Mouse (Mus musculus) hindbrain, embryonic 12.5 days (tissue): Measurements from ENCODE around the gene Abcc4. TPM values are rescaled to one million over a fixed set of nuclear protein-coding genes. Genes with fewer than 3 reads are reported as not detected.
"Not testable (repeated sequence)": the region's sequence is repeated elsewhere in the genome, so short reads cannot be mapped to it uniquely, and the experiment has no call there.

ENCODE experiments used
- ATAC-seq: fragments of 200-750 bp; cut with Nextera tagmentation; 2 replicates; pipeline ENCODE4 v1.8.0; 2017; ENCODE audit warnings: moderate TSS enrichment; ENCODE audit not compliant: low FRiP score
- H3K27ac ChIP-seq: fragments of 300-500 bp; sonication (generic); 2 replicates; pipeline ENCODE4 v1.5.1; 2016; ENCODE audit warnings: mild to moderate bottlenecking
- H3K27me3 ChIP-seq: fragments of 300-500 bp; sonication (generic); 2 replicates; pipeline ENCODE4 v1.6.1; 2016; ENCODE audit warnings: mild to moderate bottlenecking
- H3K36me3 ChIP-seq: fragments of 300-500 bp; sonication (generic); 2 replicates; pipeline ENCODE4 v1.6.1; 2016; ENCODE audit warnings: mild to moderate bottlenecking
- H3K4me1 ChIP-seq: fragments of 300-500 bp; sonication (generic); 2 replicates; pipeline ENCODE4 v1.6.1; 2016
- H3K4me2 ChIP-seq: fragments of 300-500 bp; sonication (generic); replicated peaks from 2 replicates; pipeline ENCODE4 v1.6.1; 2016; ENCODE audit warnings: mild to moderate bottlenecking
- H3K4me3 ChIP-seq: fragments of 300-500 bp; sonication (generic); 2 replicates; pipeline ENCODE4 v1.5.1; 2016; ENCODE audit warnings: mild to moderate bottlenecking
- H3K9ac ChIP-seq: fragments of 300-500 bp; sonication (generic); 2 replicates; pipeline ENCODE4 v1.6.1; 2016; ENCODE audit warnings: mild to moderate bottlenecking, moderate library complexity
- H3K9me3 ChIP-seq: fragments of 300-500 bp; sonication (generic); replicated peaks from 2 replicates; pipeline ENCODE4 v1.6.1; 2016; ENCODE audit warnings: mild to moderate bottlenecking
- WGBS: fragments of 180-500 bp; shearing (Covaris S2); methylation state at CpG from one replicate; pipeline ENCODE4 v1.1.7; 2016; 5-methylcytosine and 5-hydroxymethylcytosine counted together
- polyA plus RNA-seq: library from polyadenylated mRNA; unstranded; fragments of >200 nt; fragmentation: Nextera tagmentation; extraction: Ambion mirVana; gene quantifications from 2 replicates; pipeline ENCODE4 v1.2.1, GENCODE M21; 2016

Gene Abcc4
- polyA plus RNA-seq, 1 experiment from 2014 or later = 3.2 TPM

GRCm38 (mm10) chr14:118551725-118552285 lies 154.2 kb downstream of the Abcc4 start:
- peak overlapping the region; percentile 49 for H3K4me2 ChIP-seq
- H3K27ac ChIP-seq = no peak overlapping the region
- WGBS = 12% methylated on average over 24 of the region's 24 CpGs
- peaks cover 18% of the 10 kb centered on the region for H3K4me1 ChIP-seq
- peak overlapping the region; percentile 14; the same call in 1 of the 2 replicates for H3K4me3 ChIP-seq
- H3K27me3 ChIP-seq = peaks cover 2% of the 10 kb centered on the region; the same call in 1 of the 2 replicates
- H3K9ac ChIP-seq = 0 out of 2 replicates have a peak overlapping the region, but pooled peaks have one; percentile 42
- ATAC-seq = peak; percentile 80
- H3K36me3 ChIP-seq = no peaks in the 10 kb centered on the region
- H3K9me3 ChIP-seq = no peaks in the 10 kb centered on the region

- Histone ChIP-seq H3K27me3 (peaks cover 2% of the 10 kb centered on the region; the same call in 1 of the 2 replicates), H3K36me3 (no peaks in the 10 kb centered on the region), H3K4me1 (peaks cover 18% of the 10 kb centered on the region), H3K9me3 (no peaks in the 10 kb centered on the region), H3K4me2 (peak overlapping the region; percentile 49), H3K27ac (no peak overlapping the region), H3K4me3 (peak overlapping the region; percentile 14; the same call in 1 of the 2 replicates), H3K9ac (0 out of 2 replicates have a peak overlapping the region, but pooled peaks have one; percentile 42)
- WGBS = 38% methylated on average over 18 of the region's 18 CpGs
- ATAC-seq = no peak
Observed at GRCm38 (mm10) chr14:118551061-118551724, 154.8 kb downstream of the Abcc4 start.

DNA sequence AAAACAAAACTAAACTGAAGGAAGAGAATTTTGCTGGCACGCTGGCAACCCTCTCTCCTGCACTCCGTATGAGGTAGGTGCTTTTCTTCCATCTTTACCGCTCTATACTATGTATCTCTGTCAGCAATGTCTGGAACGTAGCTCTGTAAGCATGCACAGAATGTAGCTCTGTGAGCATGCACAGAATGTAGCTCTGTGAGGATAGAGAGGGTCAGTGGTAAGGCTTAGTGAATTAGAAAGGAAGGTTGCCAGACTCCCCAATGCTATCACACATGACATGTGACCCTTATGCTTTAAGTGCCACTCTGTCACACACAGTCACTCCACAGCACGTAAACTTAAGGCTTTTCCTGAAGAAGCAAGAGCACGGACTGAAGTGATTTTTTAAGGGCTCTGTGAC lies 161.5 kb downstream of the Abcc4 start:
- H3K4me1 ChIP-seq = no peaks in the 10 kb centered on the region
- no peak overlapping the region for H3K4me3 ChIP-seq
- H3K4me2 ChIP-seq = no peak overlapping the region
- no peaks in the 10 kb centered on the region; the same call in 1 of the 2 replicates for H3K27me3 ChIP-seq
- no peak overlapping the region for H3K27ac ChIP-seq
- H3K36me3 ChIP-seq = no peaks in the 10 kb centered on the region
- ATAC-seq = no peak
- no peaks in the 10 kb centered on the region for H3K9me3 ChIP-seq
- H3K9ac ChIP-seq = no peak overlapping the region
- 89% methylated on average over 6 of the region's 6 CpGs for WGBS

GRCm38 (mm10) chr14:118542947-118543346 lies 163.1 kb downstream of the Abcc4 start:
- Histone ChIP-seq H3K27ac (no peak overlapping the region), H3K36me3 (no peaks in the 10 kb centered on the region), H3K9ac (no peak overlapping the region), H3K4me3 (no peak overlapping the region), H3K4me2 (no peak overlapping the region), H3K4me1 (no peaks in the 10 kb centered on the region), H3K27me3 (no peaks in the 10 kb centered on the region; the same call in 1 of the 2 replicates), H3K9me3 (no peaks in the 10 kb centered on the region)
- no peak for ATAC-seq
- WGBS = 28% methylated on average over 9 of the region's 9 CpGs

DNA sequence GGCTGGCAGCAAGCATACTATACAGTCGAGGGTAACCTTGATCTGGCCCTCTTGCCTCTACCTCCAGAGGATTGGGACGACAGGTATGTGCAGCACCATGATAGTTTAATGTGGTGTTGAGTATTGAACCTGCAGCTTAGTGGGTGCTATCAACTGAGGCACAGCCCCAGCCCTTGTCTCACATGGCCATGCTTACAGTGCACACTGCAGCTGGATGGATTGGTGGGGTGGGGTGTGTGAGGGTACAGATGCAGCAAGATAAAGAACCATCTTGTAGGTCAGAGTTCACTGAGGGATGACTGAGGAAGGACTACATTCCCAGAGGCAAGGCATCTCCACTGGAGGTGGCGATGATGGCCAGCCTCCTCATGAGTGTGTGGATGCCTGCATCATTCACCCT lies 174.5 kb downstream of the Abcc4 start:
- no peak overlapping the region for H3K27ac ChIP-seq
- H3K27me3 ChIP-seq = no peaks in the 10 kb centered on the region
- H3K4me3 ChIP-seq = no peak overlapping the region
- H3K9me3 ChIP-seq = no peaks in the 10 kb centered on the region
- no peaks in the 10 kb centered on the region for H3K4me1 ChIP-seq
- 83% methylated on average over 3 of the region's 3 CpGs for WGBS
- no peak overlapping the region for H3K4me2 ChIP-seq
- H3K9ac ChIP-seq = no peak overlapping the region
- no peaks in the 10 kb centered on the region for H3K36me3 ChIP-seq
- no peak for ATAC-seq

DNA sequence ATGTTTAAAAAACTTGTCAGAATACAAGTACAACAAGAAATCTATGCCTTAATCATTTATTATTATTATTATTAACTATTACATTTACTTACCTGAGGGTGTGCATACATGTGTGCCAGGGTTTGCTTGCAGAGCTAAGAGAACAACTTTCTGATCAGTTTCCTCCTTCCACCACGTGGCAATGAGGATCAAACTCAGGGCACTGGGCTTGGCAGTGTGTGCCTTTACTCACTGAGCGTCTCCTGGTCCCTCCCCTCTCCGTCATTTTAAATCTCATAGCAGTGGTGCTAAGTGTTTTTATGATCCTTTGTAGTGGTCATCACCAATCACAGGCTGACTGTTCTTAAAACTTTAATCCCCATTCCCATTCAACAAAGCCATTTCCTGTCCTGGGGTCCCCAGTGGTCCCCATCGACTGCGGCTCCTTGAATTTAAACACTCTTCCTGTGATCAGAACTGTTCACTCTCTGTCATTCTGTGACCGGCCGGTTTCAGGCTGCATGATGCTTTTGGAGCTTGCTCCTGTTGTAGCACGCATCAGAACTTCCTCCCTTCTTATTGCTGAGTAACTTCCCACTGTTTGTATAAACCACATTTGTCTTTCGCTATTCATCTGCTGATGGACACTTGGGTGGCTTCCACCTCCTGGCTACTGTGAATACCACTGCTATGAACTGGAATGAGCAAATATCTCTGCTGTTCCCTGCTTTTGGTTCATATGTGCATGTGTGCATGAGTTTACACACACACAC lies 191.6 kb downstream of the Abcc4 start:
- Histone ChIP-seq H3K4me2 (no peak overlapping the region), H3K36me3 (no peaks in the 10 kb centered on the region), H3K27ac (no peak overlapping the region), H3K4me3 (no peak overlapping the region), H3K9me3 (no peaks in the 10 kb centered on the region), H3K9ac (no peak overlapping the region), H3K27me3 (no peaks in the 10 kb centered on the region), H3K4me1 (peaks cover 5% of the 10 kb centered on the region; the same call in 1 of the 2 replicates)
- 77% methylated on average over 9 of the region's 9 CpGs for WGBS
- no peak for ATAC-seq

- not testable (repeated sequence) for H3K9ac ChIP-seq, H3K4me1 ChIP-seq, H3K27ac ChIP-seq, H3K4me2 ChIP-seq, H3K9me3 ChIP-seq, H3K36me3 ChIP-seq, ATAC-seq, H3K27me3 ChIP-seq, H3K4me3 ChIP-seq
- WGBS = 93% methylated on average over 6 of the region's 6 CpGs
Observed at GRCm38 (mm10) chr14:118511715-118512114, 194.3 kb downstream of the Abcc4 start.

GRCm38 (mm10) chr14:118510793-118511192 lies 195.2 kb downstream of the Abcc4 start:
- no peak overlapping the region for H3K4me2 ChIP-seq
- H3K27ac ChIP-seq = no peak overlapping the region
- 53% methylated on average over 2 of the region's 2 CpGs for WGBS
- no peaks in the 10 kb centered on the region for H3K27me3 ChIP-seq
- H3K4me1 ChIP-seq = peaks cover 13% of the 10 kb centered on the region
- no peak overlapping the region for H3K9ac ChIP-seq
- no peak for ATAC-seq
- no peak overlapping the region for H3K4me3 ChIP-seq
- H3K9me3 ChIP-seq = no peaks in the 10 kb centered on the region
- H3K36me3 ChIP-seq = no peaks in the 10 kb centered on the region

DNA sequence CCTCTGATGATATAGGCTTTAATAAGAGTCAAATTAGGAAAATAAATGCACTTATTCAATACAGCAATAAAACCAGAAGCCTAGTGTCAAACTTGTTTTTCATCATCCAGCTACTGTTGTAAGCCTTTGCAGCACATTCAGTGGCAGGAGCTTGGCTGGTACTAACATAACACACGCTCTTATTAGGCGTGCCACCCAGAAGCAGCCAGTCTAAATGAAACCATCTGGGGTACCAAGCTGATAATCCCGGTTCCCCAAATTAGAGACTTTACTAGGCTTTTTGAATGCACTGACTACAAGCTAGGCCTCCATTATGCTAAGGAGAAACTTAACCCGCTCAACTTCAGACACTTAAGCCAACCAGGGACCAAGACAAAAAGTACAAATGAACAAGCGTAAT lies 195.8 kb downstream of the Abcc4 start:
- Histone ChIP-seq H3K4me3 (no peak overlapping the region), H3K27ac (no peak overlapping the region), H3K27me3 (no peaks in the 10 kb centered on the region), H3K9ac (no peak overlapping the region), H3K9me3 (no peaks in the 10 kb centered on the region), H3K4me2 (no peak overlapping the region), H3K4me1 (peaks cover 13% of the 10 kb centered on the region), H3K36me3 (no peaks in the 10 kb centered on the region)
- WGBS = 86% methylated on average over 5 of the region's 5 CpGs
- no peak for ATAC-seq

DNA sequence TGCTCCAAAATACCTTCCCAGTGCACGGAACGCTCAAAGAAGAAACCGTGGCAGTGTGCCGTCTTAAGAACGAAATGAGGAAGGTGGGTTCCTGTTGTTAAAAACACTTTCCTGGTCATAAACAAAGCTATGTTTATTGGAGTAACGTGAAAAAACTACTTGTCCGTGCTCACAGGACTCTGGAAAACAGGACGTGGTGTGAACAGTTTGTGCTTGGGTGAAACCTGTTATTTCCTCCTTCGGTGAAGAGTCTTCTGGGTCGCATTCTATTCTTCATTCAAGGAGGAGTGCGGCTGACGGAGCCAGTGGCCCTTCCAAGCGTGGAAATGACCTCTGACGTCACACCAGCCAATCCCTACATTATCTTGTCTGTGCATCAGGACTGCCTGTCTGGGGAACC lies 198.2 kb downstream of the Abcc4 start:
- no peaks in the 10 kb centered on the region for H3K27me3 ChIP-seq
- no peaks in the 10 kb centered on the region for H3K36me3 ChIP-seq
- no peak overlapping the region for H3K4me2 ChIP-seq
- H3K9ac ChIP-seq = no peak overlapping the region
- H3K27ac ChIP-seq = no peak overlapping the region
- H3K4me1 ChIP-seq = peaks cover 10% of the 10 kb centered on the region
- no peak overlapping the region for H3K4me3 ChIP-seq
- H3K9me3 ChIP-seq = no peaks in the 10 kb centered on the region
- ATAC-seq = no peak
- 89% methylated on average over 14 of the region's 14 CpGs for whole genome bisulfite sequencing

GRCm38 (mm10) chr14:118506591-118507146 lies 199.3 kb downstream of the Abcc4 start:
- H3K4me2 ChIP-seq = peak overlapping the region; percentile 13; the same call in 1 of the 2 replicates
- H3K27me3 ChIP-seq = no peaks in the 10 kb centered on the region
- ATAC-seq = peak; percentile 51
- no peaks in the 10 kb centered on the region for H3K9me3 ChIP-seq
- 45% methylated on average over 14 of the region's 14 CpGs for WGBS
- no peak overlapping the region for H3K9ac ChIP-seq
- peaks cover 8% of the 10 kb centered on the region for H3K4me1 ChIP-seq
- no peaks in the 10 kb centered on the region for H3K36me3 ChIP-seq
- no peak overlapping the region; the same call in 1 of the 2 replicates for H3K27ac ChIP-seq
- H3K4me3 ChIP-seq = no peak overlapping the region

GRCm38 (mm10) chr14:118496767-118497166 lies 209.3 kb downstream of the Abcc4 start:
- H3K4me3 ChIP-seq = no peak overlapping the region
- H3K9me3 ChIP-seq = no peaks in the 10 kb centered on the region
- no peaks in the 10 kb centered on the region for H3K36me3 ChIP-seq
- H3K27me3 ChIP-seq = no peaks in the 10 kb centered on the region
- H3K4me2 ChIP-seq = no peak overlapping the region
- WGBS = 82% methylated on average over 2 of the region's 2 CpGs
- ATAC-seq = no peak
- no peak overlapping the region for H3K9ac ChIP-seq
- H3K4me1 ChIP-seq = 0 out of 2 replicates have a peak, but pooled peaks cover 2% of the 10 kb centered on the region
- no peak overlapping the region for H3K27ac ChIP-seq
